Mouse (Mus musculus) kidney, postnatal 0 days (tissue): ENCODE results near the gene Sdhc. TPM values are rescaled to one million over a fixed set of nuclear protein-coding genes. Genes with fewer than 3 reads are reported as not detected.

Experiments
- ATAC-seq: fragments of 200-750 bp; cut with Nextera tagmentation; replicated peaks from 2 replicates; pipeline ENCODE4 v1.8.0; 2017; ENCODE audit warnings: low read depth, moderate number of reproducible peaks, moderate TSS enrichment, moderate library complexity; ENCODE audit not compliant: low FRiP score
- DNase-seq: peaks from one replicate; pipeline ENCODE4 v3.0.0-alpha.2; 2016; ENCODE audit warnings: low spot score
- H3K27ac ChIP-seq: fragments of 300-500 bp; sonication (generic); 2 replicates; pipeline ENCODE4 v1.5.1; 2014; ENCODE audit warnings: mild to moderate bottlenecking
- H3K27me3 ChIP-seq: fragments of 300-500 bp; sonication (generic); 2 replicates; pipeline ENCODE4 v1.6.1; 2014; ENCODE audit warnings: low read length, mixed read lengths; ENCODE audit not compliant: insufficient read depth
- H3K36me3 ChIP-seq: fragments of 300-500 bp; sonication (generic); 2 replicates; pipeline ENCODE4 v1.6.1; 2014; ENCODE audit warnings: low read length, mixed read lengths; ENCODE audit not compliant: insufficient read depth
- H3K4me1 ChIP-seq: fragments of 300-500 bp; sonication (generic); replicated peaks from 2 replicates; pipeline ENCODE4 v1.6.1; 2014; ENCODE audit warnings: antibody characterized with exemption, low read length, mixed read lengths; ENCODE audit not compliant: insufficient read depth
- H3K4me2 ChIP-seq: fragments of 300-500 bp; sonication (generic); 2 replicates; pipeline ENCODE4 v1.6.1; 2014; ENCODE audit warnings: mild to moderate bottlenecking, low read length, moderate library complexity, mixed read lengths
- H3K4me3 ChIP-seq: fragments of 300-500 bp; sonication (generic); replicated peaks from 2 replicates; pipeline ENCODE4 v1.5.1; 2014; ENCODE audit warnings: low read depth, low read length
- H3K9ac ChIP-seq: fragments of 300-500 bp; sonication (generic); 2 replicates; pipeline ENCODE4 v1.6.1; 2014; ENCODE audit warnings: low read depth, low read length
- H3K9me3 ChIP-seq: fragments of 300-500 bp; sonication (generic); replicated peaks from 2 replicates; pipeline ENCODE4 v1.6.1; 2016; ENCODE audit warnings: low read length, inconsistent platforms, mixed read lengths
- CTCF ChIP-seq: IDR thresholded peaks from 2 replicates; pipeline ENCODE4 v1.5.1; 2016; ENCODE audit warnings: antibody characterized with exemption, low read depth, mild to moderate bottlenecking, moderate library complexity
- WGBS: fragments of 180-500 bp; shearing (Covaris S2); extraction: QIAGEN DNeasy Blood & Tissue Kit; methylation state at CpG from one replicate; pipeline ENCODE4 v1.1.7; 2014; 5-methylcytosine and 5-hydroxymethylcytosine counted together
- polyA plus RNA-seq: library from polyadenylated mRNA; unstranded; fragments of >200 nt; fragmentation: Nextera tagmentation; extraction: Ambion mirVana; gene quantifications from 2 replicates; pipeline ENCODE4 v1.2.1, GENCODE M21; 2015

Sdhc gene
- polyA plus RNA-seq: 381 and 403 TPM in 2 replicates

DNA sequence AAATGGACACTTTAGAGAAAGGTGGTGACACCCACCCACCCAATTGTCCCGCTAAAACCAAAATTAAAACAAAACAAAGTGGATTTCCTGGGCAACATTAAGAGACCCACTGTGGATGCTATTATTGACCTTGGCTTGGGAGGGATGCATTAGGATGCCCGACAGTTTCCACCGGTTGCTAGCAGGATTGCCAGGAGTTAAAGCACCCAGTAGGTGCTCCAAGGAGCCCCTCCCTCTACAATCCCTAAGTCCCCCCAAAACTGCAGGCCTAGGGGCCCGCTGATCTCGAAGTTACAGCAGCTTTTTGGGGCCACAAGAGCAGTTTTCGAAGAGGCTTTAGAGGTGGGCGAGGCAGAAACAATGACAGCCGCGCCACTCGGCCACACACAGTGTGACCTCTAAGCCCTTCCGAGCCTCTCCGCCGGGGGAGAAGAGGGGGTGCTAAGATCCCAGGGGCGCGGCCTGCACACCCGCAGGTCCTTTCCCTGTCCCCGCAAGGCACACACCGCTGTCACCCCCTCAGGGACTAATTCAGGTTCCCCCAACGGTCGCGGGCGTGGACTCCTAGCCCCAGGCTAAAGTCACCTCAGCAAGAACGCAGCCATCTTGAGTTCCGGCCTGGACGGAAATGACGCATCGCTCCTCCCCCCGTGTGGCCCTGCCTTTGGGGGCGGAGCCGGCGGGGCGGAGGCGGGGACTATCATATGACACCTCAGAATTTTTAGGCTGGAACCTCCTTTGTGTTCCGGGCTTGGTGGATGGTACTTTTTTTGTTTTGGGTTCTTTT lies at the start of gene Sdhc, which contains the start of gene Mpz:
Gene Sdhc, minus strand, starts transcription at position 630 of the 787 bp plus-strand sequence.
Gene Mpz, plus strand, starts transcription at position 738 of the 787 bp plus-strand sequence.
- H3K9ac ChIP-seq: peak within 1 kb of the TSS; percentile 88
- peak within 1 kb of the TSS; percentile 83 for H3K27ac ChIP-seq
- H3K4me1 ChIP-seq: peaks cover 3% of the 10 kb centered on the region; the same call in 1 of the 2 replicates
- peak within 1 kb of the TSS; percentile 76 for H3K4me3 ChIP-seq
- no peaks in the 10 kb centered on the region for H3K9me3 ChIP-seq
- no peaks in the 10 kb centered on the region for H3K27me3 ChIP-seq
- no peak for TF ChIP-seq CTCF
- 1% methylated on average over 34 of the region's 34 CpGs for WGBS
- DNase-seq: peak; percentile 97
- peak within 1 kb of the TSS; percentile 65 for H3K4me2 ChIP-seq
- peaks cover 3% of the 10 kb centered on the region; the same call in 1 of the 2 replicates for H3K36me3 ChIP-seq
- peak; percentile 97 for ATAC-seq

DNA sequence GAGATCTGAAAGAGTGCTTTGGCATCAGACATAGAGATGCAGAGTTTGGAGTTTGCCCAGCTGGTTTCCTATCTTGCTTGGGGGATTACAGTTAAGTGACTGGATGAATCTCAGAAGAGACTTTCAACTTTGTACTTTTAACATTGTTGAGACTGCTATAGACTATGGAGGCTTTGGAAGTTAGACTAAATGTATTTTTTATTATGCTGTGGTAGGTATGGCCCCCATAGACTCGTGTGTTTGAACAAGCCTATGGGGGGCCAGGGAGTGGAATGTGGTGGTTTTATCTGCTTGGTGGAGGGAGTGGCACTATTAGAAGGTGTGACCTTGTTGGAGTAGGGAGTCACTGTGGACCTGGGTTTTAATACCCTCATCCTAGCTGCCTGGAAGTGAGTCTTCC lies 49.1 kb upstream of the Sdhc start:
- Histone ChIP-seq H3K36me3 (no peaks in the 10 kb centered on the region), H3K9ac (no peak overlapping the region), H3K4me2 (no peak overlapping the region), H3K27ac (no peak overlapping the region), H3K4me1 (peaks cover 12% of the 10 kb centered on the region; the same call in 1 of the 2 replicates), H3K9me3 (no peaks in the 10 kb centered on the region), H3K4me3 (no peak overlapping the region), H3K27me3 (peaks cover 9% of the 10 kb centered on the region)
- no peak for ATAC-seq
- whole genome bisulfite sequencing: 48% methylated on average over 1 of the region's 1 CpGs
- no peak for TF ChIP-seq CTCF
- DNase-seq: no peak

DNA sequence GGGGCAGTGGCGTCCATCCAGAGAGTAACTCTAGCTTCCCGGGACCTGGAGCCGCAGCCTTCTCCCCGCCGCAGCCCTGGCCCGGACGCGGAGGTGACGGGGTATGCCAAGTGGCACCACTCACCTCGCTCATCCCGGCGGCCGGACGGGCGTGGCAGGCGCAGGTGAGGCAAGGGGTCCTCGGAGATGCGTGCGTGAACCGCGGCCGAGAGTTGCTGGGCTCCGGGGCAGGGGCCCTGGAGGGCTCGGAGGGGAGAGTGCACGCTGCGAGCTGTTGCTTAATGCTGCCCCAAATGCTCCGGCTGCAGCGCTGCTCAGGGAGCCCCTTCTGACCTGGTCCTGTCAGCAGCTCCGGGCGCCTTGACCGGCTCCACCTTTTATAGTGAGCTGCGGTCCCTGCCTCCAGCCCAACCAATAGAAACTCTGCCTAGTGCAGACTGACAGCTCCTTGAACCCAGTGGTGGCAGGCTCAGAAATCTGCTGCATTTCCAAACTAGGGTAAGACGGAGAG lies 45.5 kb upstream of the Sdhc start, which contains the start of gene Pcp4l1:
Gene Pcp4l1, minus strand, starts transcription at position 382 of the 511 bp plus-strand sequence.
- H3K9ac ChIP-seq: peak within 1 kb of the TSS; percentile 45; the same call in 1 of the 2 replicates
- peaks cover 23% of the 10 kb centered on the region for H3K4me1 ChIP-seq
- H3K27me3 ChIP-seq: peaks cover 22% of the 10 kb centered on the region
- ATAC-seq (peak; percentile 77; the same call in 1 of the 2 replicates), DNase-seq (peak; percentile 67)
- no peak within 1 kb of the TSS for H3K27ac ChIP-seq
- H3K4me3 ChIP-seq: peak within 1 kb of the TSS; percentile 43
- no peak for TF ChIP-seq CTCF
- no peaks in the 10 kb centered on the region for H3K36me3 ChIP-seq
- H3K9me3 ChIP-seq: no peaks in the 10 kb centered on the region
- H3K4me2 ChIP-seq: peak within 1 kb of the TSS; percentile 85
- under 1% methylated on average over 33 of the region's 33 CpGs for WGBS

DNA sequence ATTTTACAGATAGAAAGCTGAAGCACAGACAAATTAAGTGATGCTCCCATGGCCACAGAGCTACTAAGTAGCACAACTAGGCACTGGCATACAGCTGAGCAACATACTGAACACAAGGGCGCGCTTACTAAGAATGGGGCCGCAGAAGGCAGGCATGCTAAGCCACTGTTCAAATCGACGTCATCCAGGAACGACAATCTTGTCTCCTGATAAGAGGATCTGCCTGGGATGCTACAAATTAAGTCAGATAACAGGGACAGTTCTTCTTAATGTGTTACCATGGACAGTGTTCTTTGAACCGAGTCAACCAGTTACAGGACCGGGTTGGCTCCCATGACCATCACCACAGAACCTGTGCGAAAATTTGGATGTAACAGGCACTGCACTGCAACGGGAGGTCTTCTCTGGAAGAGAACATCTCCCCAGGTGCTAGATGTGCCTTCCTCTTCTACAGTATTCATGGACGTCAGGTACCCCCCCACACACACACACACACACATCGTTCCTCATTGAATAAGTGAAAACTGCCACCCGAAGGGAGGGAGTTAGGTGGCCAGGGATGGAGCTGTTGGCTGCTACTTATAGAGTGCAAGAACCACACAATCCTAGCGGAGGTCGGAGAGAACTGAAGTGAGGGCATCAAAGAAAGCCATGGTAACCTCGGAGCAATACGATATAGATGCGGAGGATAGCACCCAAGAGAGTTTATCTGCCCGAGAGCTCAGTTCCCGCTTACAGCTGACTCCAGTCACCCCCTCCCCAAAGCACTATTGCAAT lies 44.8 kb upstream of the Sdhc start:
- Histone ChIP-seq H3K4me1 (peaks cover 23% of the 10 kb centered on the region), H3K4me2 (peak overlapping the region; percentile 85), H3K27ac (no peak overlapping the region), H3K9me3 (no peaks in the 10 kb centered on the region), H3K27me3 (peaks cover 22% of the 10 kb centered on the region), H3K4me3 (peak overlapping the region; percentile 43), H3K36me3 (no peaks in the 10 kb centered on the region), H3K9ac (peak overlapping the region; percentile 45; the same call in 1 of the 2 replicates)
- DNase-seq (peak; percentile 16), ATAC-seq (no peak)
- 15% methylated on average over 20 of the region's 20 CpGs for WGBS
- TF ChIP-seq CTCF: no peak

DNA sequence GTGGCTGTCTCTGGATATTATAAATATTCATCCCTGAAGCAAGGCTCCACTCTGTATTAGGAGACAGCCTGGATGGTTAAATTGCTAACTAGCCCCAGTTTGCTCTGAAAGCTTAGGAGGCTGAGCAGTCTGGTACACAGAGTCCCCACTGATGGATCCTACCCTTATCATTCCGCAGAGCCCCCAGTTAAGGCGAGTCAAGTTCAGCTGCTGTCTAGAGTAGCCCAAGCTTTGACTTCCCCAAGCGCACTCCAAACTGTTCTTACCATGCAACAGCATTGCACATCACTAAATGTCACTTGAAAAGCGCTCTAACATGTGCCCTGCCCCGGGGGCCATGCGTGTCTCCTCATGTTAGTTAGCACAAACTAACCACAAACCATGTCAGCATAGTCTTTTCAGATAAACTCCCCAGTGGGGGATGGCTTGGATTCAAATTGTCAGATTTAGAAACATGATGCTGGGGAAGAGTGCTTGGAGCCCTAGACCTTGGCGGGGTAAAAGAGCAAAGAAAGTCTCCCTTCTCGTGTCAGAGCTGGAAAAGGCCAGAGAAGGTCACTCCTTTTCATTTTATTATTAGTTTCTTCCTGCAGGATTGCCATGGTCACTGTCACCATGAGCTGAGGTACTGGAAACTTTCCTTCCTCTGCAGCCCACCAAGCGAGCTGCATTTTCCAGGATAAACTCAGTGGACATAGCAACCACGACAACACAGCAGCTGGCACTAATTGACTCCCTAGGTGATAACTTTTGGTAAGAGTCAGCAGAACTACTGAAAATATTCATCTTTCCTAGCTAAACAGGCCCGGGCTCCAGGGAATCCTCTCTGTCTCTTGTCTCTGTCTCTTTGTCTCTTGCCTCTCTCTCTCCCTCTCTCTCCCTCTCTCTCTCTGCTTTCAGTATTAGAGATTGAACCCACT lies 43.8 kb upstream of the Sdhc start:
- no peaks in the 10 kb centered on the region for H3K9me3 ChIP-seq
- H3K36me3 ChIP-seq: no peaks in the 10 kb centered on the region
- H3K4me1 ChIP-seq: peaks cover 27% of the 10 kb centered on the region
- WGBS: 35% methylated on average over 11 of the region's 11 CpGs
- ATAC-seq: no peak
- H3K4me2 ChIP-seq: peak overlapping the region; percentile 54; the same call in 1 of the 2 replicates
- peak overlapping the region; percentile 24; the same call in 1 of the 2 replicates for H3K4me3 ChIP-seq
- TF ChIP-seq CTCF: no peak
- H3K27me3 ChIP-seq: peaks cover 22% of the 10 kb centered on the region
- no peak overlapping the region for H3K27ac ChIP-seq
- DNase-seq: no peak
- H3K9ac ChIP-seq: no peak overlapping the region
